Mouse (Mus musculus) liver, postnatal 0 days (tissue): ENCODE results near the gene Slc35e4. TPM values are rescaled to one million over a fixed set of nuclear protein-coding genes. Genes with fewer than 3 reads are reported as not detected.

Experiments used
- ATAC-seq: fragments of 200-750 bp; cut with Nextera tagmentation; 2 replicates; pipeline ENCODE4 v1.8.0; 2017; ENCODE audit warnings: mild to moderate bottlenecking, moderate library complexity
- DNase-seq: peaks from one replicate; pipeline ENCODE4 v3.0.0-alpha.2; 2016
- H3K27ac ChIP-seq: fragments of 300-500 bp; sonication (generic); 2 replicates; pipeline ENCODE4 v1.5.1; 2014; ENCODE audit warnings: antibody characterized with exemption, moderate library complexity, mild to moderate bottlenecking, low read depth
- H3K27me3 ChIP-seq: fragments of 300-500 bp; sonication (generic); 2 replicates; pipeline ENCODE4 v1.6.1; 2014; ENCODE audit warnings: low read length, control low read depth, mixed read lengths; ENCODE audit not compliant: insufficient read depth
- H3K36me3 ChIP-seq: fragments of 300-500 bp; sonication (generic); replicated peaks from 2 replicates; pipeline ENCODE4 v1.6.1; 2014; ENCODE audit warnings: mild to moderate bottlenecking, control low read depth, low read length, moderate library complexity, mixed read lengths; ENCODE audit not compliant: insufficient read depth
- H3K4me1 ChIP-seq: fragments of 300-500 bp; sonication (generic); 2 replicates; pipeline ENCODE4 v1.6.1; 2014; ENCODE audit warnings: antibody characterized with exemption, mild to moderate bottlenecking, control low read depth; ENCODE audit not compliant: insufficient read depth
- H3K4me2 ChIP-seq: fragments of 300-500 bp; sonication (generic); 2 replicates; pipeline ENCODE4 v1.6.1; 2014; ENCODE audit warnings: low read depth, mild to moderate bottlenecking, low read length, moderate library complexity, mixed read lengths
- H3K4me3 ChIP-seq: fragments of 300-500 bp; sonication (generic); 2 replicates; pipeline ENCODE4 v1.5.1; 2014; ENCODE audit warnings: low read depth, low read length
- H3K9ac ChIP-seq: fragments of 300-500 bp; sonication (generic); replicated peaks from 2 replicates; pipeline ENCODE4 v1.6.1; 2014; ENCODE audit warnings: mild to moderate bottlenecking, moderate library complexity
- H3K9me3 ChIP-seq: fragments of 300-500 bp; sonication (generic); 2 replicates; pipeline ENCODE4 v1.6.1; 2016; ENCODE audit warnings: mild to moderate bottlenecking, control low read depth, low read length, mixed read lengths
- CTCF ChIP-seq: sonication (generic); IDR thresholded peaks from 2 replicates; pipeline ENCODE4 v1.5.1; 2016; ENCODE audit warnings: antibody characterized with exemption, low read depth
- EP300 ChIP-seq: IDR thresholded peaks from 2 replicates; pipeline ENCODE4 v1.6.1; 2016; ENCODE audit warnings: antibody characterized with exemption, low read depth, mild to moderate bottlenecking
- WGBS: fragments of 180-500 bp; shearing (Covaris S2); extraction: QIAGEN DNeasy Blood & Tissue Kit; methylation state at CpG from one replicate; pipeline ENCODE4 v1.1.7; 2014; ENCODE audit not compliant: insufficient replicate concordance; 5-methylcytosine and 5-hydroxymethylcytosine counted together
- polyA plus RNA-seq: library from polyadenylated mRNA; unstranded; fragments of >200 nt; fragmentation: Nextera tagmentation; extraction: Ambion mirVana; gene quantifications from 2 replicates; pipeline ENCODE4 v1.2.1, GENCODE M21; 2015

The Slc35e4 gene
- polyA plus RNA-seq, 1 experiment from 2014 or later = 0.46 TPM

GRCm38 (mm10) chr11:3883711-3884110 is 30.8 kb downstream of the Slc35e4 start:
- no peaks in the 10 kb centered on the region for H3K4me1 ChIP-seq
- no peaks in the 10 kb centered on the region for H3K9me3 ChIP-seq
- 66% methylated on average over 3 of the region's 3 CpGs for WGBS
- no peak for TF ChIP-seq CTCF
- TF ChIP-seq EP300 = no peak
- H3K36me3 ChIP-seq = no peaks in the 10 kb centered on the region
- H3K4me3 ChIP-seq = no peak overlapping the region
- ATAC-seq (no peak), DNase-seq (no peak)
- no peak overlapping the region for H3K4me2 ChIP-seq
- no peak overlapping the region for H3K27ac ChIP-seq
- H3K9ac ChIP-seq = no peak overlapping the region
- H3K27me3 ChIP-seq = no peaks in the 10 kb centered on the region

DNA sequence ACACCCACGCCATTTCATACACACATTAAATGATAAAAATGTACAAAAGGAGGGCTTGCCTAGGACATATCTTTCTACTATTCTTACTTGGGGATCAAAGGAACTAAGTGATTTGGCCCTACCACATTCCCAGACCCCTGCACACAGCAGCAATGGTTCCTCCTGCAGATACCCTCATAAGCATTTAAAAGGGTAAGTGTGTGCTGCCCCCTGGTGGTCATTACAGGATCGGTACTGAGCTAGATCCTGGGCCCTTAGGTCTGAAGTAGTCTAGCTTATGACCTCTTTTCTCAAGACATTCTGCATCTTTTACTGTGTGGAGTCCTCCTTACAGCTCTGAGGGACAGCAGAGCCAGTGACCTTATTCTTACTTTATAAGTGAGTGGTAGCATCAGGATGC is 34.6 kb downstream of the Slc35e4 start:
- DNase-seq (peak; percentile 75), ATAC-seq (no peak)
- Histone ChIP-seq H3K9ac (no peak overlapping the region), H3K27me3 (no peaks in the 10 kb centered on the region), H3K4me1 (no peaks in the 10 kb centered on the region), H3K4me3 (no peak overlapping the region), H3K36me3 (no peaks in the 10 kb centered on the region), H3K27ac (no peak overlapping the region), H3K4me2 (no peak overlapping the region), H3K9me3 (no peaks in the 10 kb centered on the region)
- no peak for TF ChIP-seq EP300
- peak; percentile 91 for TF ChIP-seq CTCF
- 38% methylated on average over 2 of the region's 2 CpGs for WGBS

DNA sequence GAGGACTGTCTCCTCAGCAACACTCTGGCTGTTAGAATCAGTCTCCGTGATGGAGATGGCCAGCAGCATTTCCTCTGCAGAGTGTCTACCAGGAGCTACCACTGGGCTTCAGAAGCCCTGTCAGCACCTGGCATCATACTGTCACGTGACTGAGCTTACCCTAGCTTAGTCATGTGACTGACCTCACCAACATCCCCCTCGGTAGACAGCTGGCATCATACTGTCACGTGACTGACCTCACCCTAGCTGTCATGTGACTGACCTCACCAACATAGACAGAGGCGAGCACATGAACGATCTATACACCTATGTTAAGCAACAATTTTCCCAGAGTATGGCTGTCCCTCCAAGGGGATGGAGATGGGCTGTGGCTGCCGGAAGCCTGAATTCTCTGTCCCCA is 35.8 kb downstream of the Slc35e4 start:
- 65% methylated on average over 7 of the region's 7 CpGs for WGBS
- no peaks in the 10 kb centered on the region for H3K9me3 ChIP-seq
- no peak overlapping the region for H3K27ac ChIP-seq
- H3K36me3 ChIP-seq = no peaks in the 10 kb centered on the region
- H3K27me3 ChIP-seq = no peaks in the 10 kb centered on the region
- no peak overlapping the region for H3K9ac ChIP-seq
- no peak overlapping the region for H3K4me3 ChIP-seq
- DNase-seq = no peak
- TF ChIP-seq CTCF (no peak), EP300 (no peak)
- H3K4me2 ChIP-seq = no peak overlapping the region
- no peak for ATAC-seq
- no peaks in the 10 kb centered on the region for H3K4me1 ChIP-seq

GRCm38 (mm10) chr11:3876419-3876818 is 38.0 kb downstream of the Slc35e4 start:
- Histone ChIP-seq H3K4me1 (no peaks in the 10 kb centered on the region), H3K4me2 (no peak overlapping the region), H3K27ac (no peak overlapping the region), H3K9me3 (no peaks in the 10 kb centered on the region), H3K36me3 (no peaks in the 10 kb centered on the region), H3K27me3 (no peaks in the 10 kb centered on the region), H3K4me3 (no peak overlapping the region), H3K9ac (no peak overlapping the region)
- TF ChIP-seq CTCF (no peak), EP300 (no peak)
- DNase-seq = no peak
- ATAC-seq = no peak
- 62% methylated on average over 6 of the region's 6 CpGs for WGBS

DNA sequence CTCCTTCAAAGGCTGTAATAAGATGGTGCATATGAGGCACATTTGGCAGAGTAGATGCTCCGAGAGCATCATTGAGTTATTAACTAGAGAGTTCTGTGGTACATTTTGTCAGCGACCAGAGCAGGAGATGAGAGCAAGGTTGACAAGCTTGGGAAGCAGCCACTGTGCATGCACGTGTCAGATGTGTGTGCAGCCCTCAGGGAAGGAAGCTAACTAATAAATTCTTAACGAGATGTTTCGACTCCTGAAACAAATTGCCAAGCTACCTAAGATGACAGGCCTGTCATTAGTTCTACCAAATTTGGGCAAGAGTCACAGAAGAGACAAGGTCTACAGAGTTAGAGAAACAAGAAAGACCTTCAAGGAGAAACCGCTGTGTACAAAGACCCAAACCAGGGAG is 50.1 kb downstream of the Slc35e4 start:
- WGBS = 29% methylated on average over 6 of the region's 6 CpGs
- H3K9ac ChIP-seq = no peak overlapping the region
- peak overlapping the region; percentile 30; the same call in 1 of the 2 replicates for H3K4me3 ChIP-seq
- DNase-seq (no peak), ATAC-seq (no peak)
- H3K4me2 ChIP-seq = no peak overlapping the region
- H3K4me1 ChIP-seq = peaks cover 11% of the 10 kb centered on the region
- H3K36me3 ChIP-seq = no peaks in the 10 kb centered on the region
- peaks cover 9% of the 10 kb centered on the region; the same call in 1 of the 2 replicates for H3K27me3 ChIP-seq
- H3K27ac ChIP-seq = no peak overlapping the region
- no peak for TF ChIP-seq CTCF
- TF ChIP-seq EP300 = no peak
- no peaks in the 10 kb centered on the region for H3K9me3 ChIP-seq

DNA sequence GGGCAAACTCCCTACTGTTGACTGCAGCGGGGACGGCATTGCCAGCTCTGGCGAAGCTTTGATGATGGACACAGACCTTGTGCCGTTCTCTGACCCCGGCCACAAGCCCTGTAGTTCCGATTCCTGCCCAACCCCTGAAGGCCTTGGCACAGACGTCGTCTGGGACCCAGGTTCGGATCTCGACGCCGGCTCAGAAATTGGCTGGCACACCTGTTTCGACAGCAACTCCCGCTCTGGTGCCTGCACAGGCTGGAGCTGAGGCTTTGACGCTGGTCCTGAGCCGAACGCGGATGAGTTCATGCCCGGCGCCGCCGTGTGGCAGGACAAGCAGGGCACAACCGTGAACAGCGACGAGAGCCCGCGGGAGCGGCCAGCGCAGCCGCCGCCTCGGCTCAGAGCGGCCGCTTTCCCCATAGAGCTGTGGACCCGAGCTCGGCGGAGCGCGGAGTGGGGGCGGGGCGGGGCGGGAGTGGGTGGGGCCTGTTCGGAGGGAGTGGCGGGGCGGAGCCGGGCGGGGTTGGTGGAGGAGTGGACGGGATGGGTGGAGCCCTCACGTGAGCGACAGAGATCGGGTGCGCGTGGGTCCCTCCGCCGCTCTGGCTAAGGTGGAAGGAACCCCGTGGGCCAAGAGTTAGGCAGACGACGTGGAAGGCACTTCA is 50.9 kb downstream of the Slc35e4 start, which contains the start of gene Osbp2:
Osbp2 (minus strand) TSS at position 450 of the 659 bp plus-strand sequence.
- Histone ChIP-seq H3K9ac (no peak within 1 kb of the TSS), H3K4me2 (peak within 1 kb of the TSS; percentile 67), H3K27ac (no peak within 1 kb of the TSS), H3K27me3 (peaks cover 9% of the 10 kb centered on the region; the same call in 1 of the 2 replicates), H3K36me3 (no peaks in the 10 kb centered on the region), H3K9me3 (no peaks in the 10 kb centered on the region), H3K4me1 (peaks cover 11% of the 10 kb centered on the region), H3K4me3 (peak within 1 kb of the TSS; percentile 30)
- ATAC-seq (peak; percentile 98), DNase-seq (peak; percentile 89)
- TF ChIP-seq CTCF = peak; percentile 35
- no peak for TF ChIP-seq EP300
- 6% methylated on average over 51 of the region's 58 CpGs for WGBS
